Mouse (Mus musculus) mouse trophoblast stem cell (cell line): Measurements from ENCODE around the gene Glod5.
"Not testable (repeated sequence)": the region's sequence is repeated elsewhere in the genome, so short reads cannot be mapped to it uniquely, and the experiment has no call there.

ENCODE experiments used
- in situ Hi-C, 2 experiments: fragments of 300-500 bp; cut with MseI, MboI; formaldehyde crosslinking; loops; 2 replicates in 1 of 2; 3 replicates in 1 of 2; pipeline ENCODE4 v1.15.1; 2025

Gene Glod5

GRCm38 (mm10) chrX:8018286-8018685 lies at the start of gene Glod5:
Gene Glod5 (minus strand): TSS chrX:8018492.
- in situ Hi-C loops: loop anchor here in 1 of 2 experiments (5.0 kb wide), 1 partner anchor 101 kb away; the partner anchor contains the start of gene Pcsk1n

- in situ Hi-C loops: not testable (repeated sequence)
Observed at GRCm38 (mm10) chrX:8051044-8051781, 32.9 kb upstream of the Glod5 start.

- in situ Hi-C loops: no loop called here
Observed at GRCm38 (mm10) chrX:8033009-8033408, 14.7 kb upstream of the Glod5 start.

- in situ Hi-C loops: loop anchor here in 1 of 2 experiments (10.0 kb wide), 1 partner anchor 88 kb away; no protein-coding TSS in a partner anchor
Observed at GRCm38 (mm10) chrX:8026811-8027210, 8.5 kb upstream of the Glod5 start.

- in situ Hi-C loops: loop anchor here in 1 of 2 experiments (10.0 kb wide), 1 partner anchor 90 kb away; no protein-coding TSS in a partner anchor
Observed at GRCm38 (mm10) chrX:8024795-8025194, 6.5 kb upstream of the Glod5 start.

- in situ Hi-C loops: loop anchor here in 1 of 2 experiments (10.0 kb wide), 1 partner anchor 95 kb away; no protein-coding TSS in a partner anchor
Observed at GRCm38 (mm10) chrX:8020111-8020778, 2.0 kb upstream of the Glod5 start.

GRCm38 (mm10) chrX:8017142-8017541 lies 1.1 kb downstream of the Glod5 start:
- in situ Hi-C loops: loop anchor here in 1 of 2 experiments (5.0 kb wide), 1 partner anchor 100 kb away; the partner anchor contains the start of gene Pcsk1n

GRCm38 (mm10) chrX:8015675-8016074 lies 2.6 kb downstream of the Glod5 start:
- in situ Hi-C loops: loop anchor here in 1 of 2 experiments (5.0 kb wide), 1 partner anchor 98 kb away; the partner anchor contains the start of gene Pcsk1n

- in situ Hi-C loops: loop anchor here in 1 of 2 experiments (5.0 kb wide), 1 partner anchor 91 kb away; no protein-coding TSS in a partner anchor
Observed at GRCm38 (mm10) chrX:8013569-8014314, 4.5 kb downstream of the Glod5 start.

GRCm38 (mm10) chrX:8013157-8013556 lies 5.1 kb downstream of the Glod5 start:
- in situ Hi-C loops: loop anchor here in 1 of 2 experiments (5.0 kb wide), 1 partner anchor 91 kb away; no protein-coding TSS in a partner anchor

- in situ Hi-C loops: not testable (repeated sequence)
Observed at GRCm38 (mm10) chrX:8009356-8009755, 8.9 kb downstream of the Glod5 start.

GRCm38 (mm10) chrX:8008543-8008942 lies 9.7 kb downstream of the Glod5 start:
- in situ Hi-C loops: no loop called here

GRCm38 (mm10) chrX:8002971-8003370 lies 15.3 kb downstream of the Glod5 start:
- in situ Hi-C loops: no loop called here

- in situ Hi-C loops: no loop called here
Observed at GRCm38 (mm10) chrX:8002001-8002400, 16.3 kb downstream of the Glod5 start.

GRCm38 (mm10) chrX:8000546-8001192 lies 17.6 kb downstream of the Glod5 start:
- in situ Hi-C loops: no loop called here

- in situ Hi-C loops: no loop called here
Observed at GRCm38 (mm10) chrX:7993068-7993735, 25.1 kb downstream of the Glod5 start.

- in situ Hi-C loops: no loop called here
Observed at GRCm38 (mm10) chrX:7992379-7993067, 25.8 kb downstream of the Glod5 start.

- in situ Hi-C loops: no loop called here
Observed at GRCm38 (mm10) chrX:7981368-7981767, 36.9 kb downstream of the Glod5 start.

- in situ Hi-C loops: no loop called here
Observed at GRCm38 (mm10) chrX:7977892-7978291, 40.4 kb downstream of the Glod5 start, which contains the start of gene Gata1. Gene Gata1 (minus strand): TSS chrX:7978071.

GRCm38 (mm10) chrX:7971292-7971691 lies 47.0 kb downstream of the Glod5 start:
- in situ Hi-C loops: no loop called here
